Mouse (Mus musculus) CH12F3 (cell line): Measurements from ENCODE around the gene Nfkbil1.

Source experiments
- in situ Hi-C: fragments of 300-500 bp; cut with MboI; formaldehyde crosslinking; loops from 2 replicates; pipeline ENCODE4 v1.14.3; 2020; ENCODE audit warnings: low sequenced_read_pairs

Nfkbil1 gene

DNA sequence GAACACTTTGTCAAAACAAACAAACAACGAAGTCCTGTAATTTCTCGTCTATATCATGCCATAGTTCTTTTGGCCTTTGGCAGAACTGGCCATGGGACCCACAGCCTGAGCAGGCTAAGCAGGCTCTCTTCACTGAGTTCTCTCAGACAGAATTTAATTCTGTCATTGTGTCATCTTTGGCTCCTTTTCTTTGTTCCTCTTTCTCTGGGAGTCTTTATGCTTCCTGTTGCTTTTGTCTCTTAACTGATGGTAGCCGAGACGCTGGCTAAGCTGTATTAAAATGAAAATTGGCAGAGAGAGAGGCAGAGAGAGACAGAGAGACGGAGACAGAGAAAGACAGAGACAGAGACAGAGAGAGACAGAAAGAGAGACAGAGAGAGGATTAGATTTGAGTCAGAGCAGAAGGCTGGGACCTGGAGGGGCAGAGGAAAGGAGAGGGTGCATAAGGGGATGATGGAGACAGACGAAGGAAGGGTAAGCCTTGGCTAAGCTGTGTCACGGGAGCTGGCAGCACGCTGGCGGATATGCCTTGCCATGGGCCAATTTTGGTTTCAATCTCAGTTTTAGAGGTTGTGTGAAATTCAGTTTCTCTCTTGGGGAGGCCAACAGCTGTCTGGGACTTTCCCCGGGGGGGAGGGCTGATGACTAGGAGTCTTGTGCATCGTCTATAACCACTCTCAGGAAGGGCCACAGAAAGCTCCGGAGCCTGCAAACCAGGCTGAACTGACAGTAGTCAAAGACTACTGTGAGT lies 25.6 kb downstream of the Nfkbil1 start:
- in situ Hi-C loops, result no loop called here

GRCm38 (mm10) chr17:35205380-35205769 lies 30.2 kb downstream of the Nfkbil1 start:
- in situ Hi-C loops, result no loop called here

GRCm38 (mm10) chr17:35204494-35205379 lies 30.9 kb downstream of the Nfkbil1 start, which contains the start of gene Lta:
Lta (minus strand) TSS chr17:35205351.
- in situ Hi-C loops, result no loop called here

DNA sequence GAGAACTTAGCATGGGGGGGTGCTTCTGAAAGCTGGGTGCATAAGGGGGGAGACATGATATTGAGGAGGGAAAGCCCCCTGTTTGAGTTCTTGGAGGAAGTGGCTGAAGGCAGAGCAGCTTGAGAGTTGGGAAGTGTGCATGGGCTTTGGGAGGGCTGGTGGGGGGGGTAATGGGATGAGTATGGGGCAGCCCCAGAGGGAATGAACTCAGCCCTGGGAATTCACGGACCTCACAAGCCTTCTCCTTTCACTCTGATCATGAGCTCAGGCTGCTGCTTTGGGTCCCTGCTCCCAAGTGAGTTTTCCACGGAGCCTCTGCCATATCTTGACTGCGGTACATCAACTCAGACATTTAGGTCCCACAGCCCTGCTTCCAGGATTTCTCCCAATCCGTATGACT lies 33.1 kb downstream of the Nfkbil1 start:
- in situ Hi-C loops, result no loop called here

DNA sequence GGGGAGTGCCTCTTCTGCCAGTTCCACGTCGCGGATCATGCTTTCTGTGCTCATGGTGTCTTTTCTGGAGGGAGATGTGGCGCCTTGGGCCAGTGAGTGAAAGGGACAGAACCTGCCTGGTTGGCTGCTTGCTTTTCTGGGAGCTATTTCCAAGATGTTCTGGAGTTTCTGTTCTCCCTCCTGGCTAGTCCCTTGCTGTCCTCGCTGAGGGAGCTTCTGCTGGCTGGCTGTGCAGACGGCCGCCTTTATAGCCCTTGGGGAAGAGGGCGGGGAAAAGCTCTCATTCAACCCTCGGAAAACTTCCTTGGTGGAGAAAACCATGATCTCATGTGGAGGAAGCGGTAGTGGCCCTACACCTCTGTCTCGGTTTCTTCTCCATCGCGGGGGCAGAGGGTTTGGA lies 33.8 kb downstream of the Nfkbil1 start, which contains the start of gene Tnf:
TSS of gene Tnf (minus strand) at position 221 of the 400 bp plus-strand sequence.
- in situ Hi-C loops, result no loop called here

- in situ Hi-C loops, result no loop called here
Observed at GRCm38 (mm10) chr17:35201128-35201527, 34.5 kb downstream of the Nfkbil1 start.

DNA sequence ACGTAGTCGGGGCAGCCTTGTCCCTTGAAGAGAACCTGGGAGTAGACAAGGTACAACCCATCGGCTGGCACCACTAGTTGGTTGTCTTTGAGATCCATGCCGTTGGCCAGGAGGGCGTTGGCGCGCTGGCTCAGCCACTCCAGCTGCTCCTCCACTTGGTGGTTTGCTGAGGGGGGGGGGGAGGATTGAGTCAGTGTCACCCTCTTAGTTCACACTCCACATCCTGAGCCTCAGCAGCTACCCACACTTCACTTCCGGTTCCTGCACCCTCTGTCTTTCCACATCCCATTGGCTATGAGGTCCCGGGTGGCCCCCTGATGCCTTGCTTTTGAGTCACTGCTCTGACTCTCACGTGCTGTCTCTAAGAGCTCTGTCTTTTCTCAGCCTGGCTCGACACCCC lies 35.2 kb downstream of the Nfkbil1 start:
- in situ Hi-C loops, result no loop called here

- in situ Hi-C loops, result no loop called here
Observed at GRCm38 (mm10) chr17:35198946-35199345, 36.6 kb downstream of the Nfkbil1 start.

- in situ Hi-C loops, result no loop called here
Observed at GRCm38 (mm10) chr17:35198029-35198428, 37.6 kb downstream of the Nfkbil1 start.

GRCm38 (mm10) chr17:35197126-35197525 lies 38.5 kb downstream of the Nfkbil1 start:
- in situ Hi-C loops, result no loop called here

- in situ Hi-C loops, result no loop called here
Observed at GRCm38 (mm10) chr17:35196321-35196641, 39.3 kb downstream of the Nfkbil1 start.

DNA sequence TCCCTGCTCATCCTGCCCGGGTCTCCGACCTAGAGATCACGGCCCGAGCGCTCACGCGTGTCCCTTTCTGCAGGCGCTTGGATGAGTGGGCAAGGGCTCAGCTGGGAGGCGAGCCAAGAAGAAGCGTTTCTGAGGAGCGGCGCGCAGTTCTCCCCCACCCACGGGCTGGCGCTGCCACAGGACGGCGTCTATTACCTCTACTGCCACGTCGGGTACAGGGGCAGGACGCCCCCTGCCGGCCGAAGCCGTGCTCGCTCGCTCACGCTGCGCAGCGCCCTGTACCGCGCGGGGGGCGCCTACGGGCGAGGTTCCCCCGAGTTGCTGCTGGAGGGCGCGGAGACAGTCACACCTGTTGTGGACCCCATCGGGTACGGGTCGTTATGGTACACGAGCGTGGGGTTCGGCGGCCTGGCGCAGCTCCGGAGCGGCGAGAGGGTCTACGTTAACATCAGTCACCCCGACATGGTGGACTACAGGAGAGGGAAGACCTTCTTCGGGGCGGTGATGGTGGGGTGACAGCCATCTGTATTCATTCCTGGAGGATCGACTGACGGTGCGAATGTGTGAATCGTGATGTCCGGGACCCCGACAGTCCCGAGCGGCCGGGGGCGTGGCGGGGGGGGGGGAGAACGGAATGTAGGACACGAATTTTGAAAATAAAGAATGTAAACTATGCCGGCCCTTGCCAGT lies 39.8 kb downstream of the Nfkbil1 start:
- in situ Hi-C loops, result no loop called here

DNA sequence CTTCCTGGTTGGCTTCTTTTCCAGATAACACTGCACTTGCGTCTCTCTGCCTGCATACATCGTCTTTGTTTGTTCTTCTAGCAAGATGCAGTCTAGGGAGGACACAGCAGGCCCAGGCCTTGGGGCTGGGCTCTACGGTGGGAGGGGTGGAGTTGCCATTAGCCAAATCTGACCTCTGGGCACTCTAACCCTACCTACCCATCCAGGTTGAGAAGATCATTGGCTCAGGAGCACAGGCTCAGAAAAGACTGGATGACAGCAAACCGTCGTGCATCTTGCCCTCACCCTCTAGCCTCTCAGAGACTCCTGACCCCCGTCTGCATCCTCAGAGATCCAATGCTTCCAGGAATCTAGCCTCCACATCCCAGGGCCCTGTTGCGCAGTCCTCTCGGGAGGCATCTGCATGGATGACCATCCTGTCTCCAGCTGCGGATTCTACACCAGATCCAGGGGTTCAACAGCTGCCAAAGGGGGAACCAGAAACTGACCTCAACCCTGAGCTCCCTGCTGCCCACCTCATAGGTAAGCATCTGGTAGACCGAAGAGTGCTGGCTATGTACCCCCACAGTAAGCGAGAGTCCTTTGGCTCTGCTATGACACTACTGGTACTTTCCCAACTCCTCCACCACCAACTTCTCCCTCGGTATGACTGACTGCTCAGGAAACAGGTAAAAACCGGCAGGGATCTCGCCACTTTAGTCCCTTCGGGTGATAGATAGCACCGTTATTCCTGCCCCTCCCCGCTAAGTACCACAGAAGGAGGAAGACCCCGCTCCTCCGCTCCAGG lies 40.6 kb downstream of the Nfkbil1 start:
- in situ Hi-C loops, result no loop called here

- in situ Hi-C loops, result no loop called here
Observed at GRCm38 (mm10) chr17:35193881-35194843, 41.4 kb downstream of the Nfkbil1 start, which contains the start of gene Ltb. Ltb (plus strand) TSS chr17:35194439.

- in situ Hi-C loops, result no loop called here
Observed at GRCm38 (mm10) chr17:35192924-35193323, 42.7 kb downstream of the Nfkbil1 start.

DNA sequence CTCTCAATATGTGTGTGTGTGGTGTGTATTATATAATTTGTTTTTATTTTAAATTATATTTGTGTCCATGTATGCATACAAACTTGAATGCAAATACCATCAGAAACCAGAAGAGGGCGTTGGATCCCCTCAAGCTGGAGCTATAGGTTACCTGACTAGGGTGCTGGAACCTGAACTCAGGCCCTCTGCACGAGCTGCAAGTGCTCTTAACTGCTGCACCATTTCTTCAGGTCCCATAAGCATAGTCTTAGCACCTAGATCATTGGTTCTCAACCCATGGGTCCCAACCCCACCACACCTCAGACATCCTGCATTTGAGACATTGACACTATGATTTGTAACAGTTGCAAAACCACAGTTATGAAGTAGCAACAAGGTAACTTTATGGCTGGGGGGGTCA lies 43.9 kb downstream of the Nfkbil1 start:
- in situ Hi-C loops, result no loop called here

DNA sequence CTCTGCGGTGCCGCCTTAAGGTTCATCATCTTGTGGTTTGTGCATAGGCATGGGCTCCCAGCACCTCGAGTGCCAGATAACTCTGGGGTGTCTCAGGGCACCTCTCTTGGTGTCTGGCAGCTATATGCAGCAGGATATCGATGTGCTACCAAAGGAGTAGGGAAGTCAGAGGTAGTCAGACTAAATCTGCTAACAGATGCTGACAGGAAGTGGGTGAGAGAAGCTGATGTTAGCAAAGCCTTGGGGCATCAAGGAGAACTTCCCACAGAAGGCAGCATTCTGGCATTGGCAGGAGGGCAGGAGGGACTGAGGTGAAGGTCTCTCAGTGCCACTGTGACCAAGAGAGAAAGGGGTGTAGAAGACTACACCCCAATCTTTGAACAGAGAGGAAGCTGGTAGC lies 45.5 kb downstream of the Nfkbil1 start:
- in situ Hi-C loops, result no loop called here

DNA sequence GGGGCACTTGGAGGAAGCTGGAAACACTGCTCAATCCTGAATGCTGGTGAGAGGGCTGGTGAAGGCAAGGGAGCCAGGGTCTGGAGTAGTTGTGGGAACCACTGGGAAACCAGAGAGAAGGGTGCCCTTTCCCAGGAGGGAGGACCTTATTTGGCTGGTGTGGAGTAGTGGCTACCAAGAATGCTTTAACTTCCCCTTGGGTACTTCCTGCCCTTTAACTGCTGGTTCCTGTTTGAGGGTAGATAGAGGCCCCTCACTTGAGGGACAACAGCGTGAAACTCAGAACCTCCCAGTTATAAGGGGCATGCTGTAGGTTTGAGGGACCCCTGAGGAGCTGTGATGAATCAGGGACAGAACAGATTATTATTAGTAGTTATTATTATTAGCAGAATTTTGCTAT lies 46.4 kb downstream of the Nfkbil1 start:
- in situ Hi-C loops, result no loop called here

DNA sequence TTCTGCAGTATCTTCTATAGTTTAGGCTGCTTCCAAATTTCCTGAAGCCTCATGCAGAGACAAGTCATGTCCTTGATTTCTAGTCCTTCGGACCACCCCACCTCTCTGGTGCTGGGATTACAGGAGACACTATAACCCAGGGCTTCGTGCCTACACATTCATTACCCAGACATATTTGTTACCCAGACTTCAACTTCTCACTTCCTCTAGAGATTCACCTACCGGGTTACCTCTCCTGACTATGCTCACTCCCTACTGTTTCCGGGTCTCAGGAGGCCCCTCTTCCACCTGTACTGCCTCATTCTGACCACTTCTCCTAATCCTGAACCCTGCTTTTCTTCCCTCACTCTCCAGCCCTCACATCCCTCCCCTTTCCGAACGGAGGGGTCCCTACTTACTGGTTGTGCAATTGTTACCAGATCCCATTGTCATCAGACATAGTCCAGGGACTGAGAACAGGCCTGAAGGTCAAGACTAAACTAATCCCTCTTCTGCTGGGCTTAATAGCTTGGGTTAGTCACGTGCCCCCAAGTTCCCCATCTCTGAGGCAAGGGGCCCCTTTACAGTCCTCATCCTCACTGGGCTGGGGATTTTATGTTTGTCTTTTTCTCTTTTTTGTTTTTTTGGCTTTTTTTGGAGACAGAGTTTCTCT lies 47.5 kb downstream of the Nfkbil1 start, which contains the start of gene Lst1:
TSS of gene Lst1 (minus strand) at position 481 of the 652 bp plus-strand sequence.
- in situ Hi-C loops, result no loop called here
